Mouse (Mus musculus): ENCODE data around the gene Dapp1. TPM values are rescaled to one million over a fixed set of nuclear protein-coding genes. Genes with fewer than 3 reads are reported as not detected.
"Not testable (repeated sequence)": the region's sequence is repeated elsewhere in the genome, so short reads cannot be mapped to it uniquely, and the experiment has no call there.

Gene Dapp1
- total RNA-seq, 2 experiments from 2014 or later, result 2.9 to 4.5 TPM

DNA sequence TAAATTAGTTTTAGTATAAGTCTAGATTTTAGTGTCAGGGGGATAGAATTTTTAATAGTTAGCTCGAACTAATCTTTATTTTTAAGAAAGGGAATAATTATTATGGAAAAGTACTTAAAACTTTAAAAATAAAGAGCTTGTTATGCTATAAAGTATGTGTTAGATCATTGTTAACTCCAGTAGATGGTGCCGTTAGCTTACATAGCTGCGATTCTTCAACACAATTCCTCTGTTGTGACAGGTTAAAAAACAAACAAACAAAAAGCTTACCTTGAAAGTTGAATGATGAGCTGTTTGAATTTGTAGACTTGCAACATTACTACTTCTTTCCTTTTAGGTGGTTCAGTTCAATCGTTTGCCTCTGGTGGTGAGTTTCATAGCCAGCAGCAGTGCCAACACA, 54.3 kb downstream of the Dapp1 start:
- no peak for DNase-seq (ENCODE audit: low spot score in 2 of 2)

DNA sequence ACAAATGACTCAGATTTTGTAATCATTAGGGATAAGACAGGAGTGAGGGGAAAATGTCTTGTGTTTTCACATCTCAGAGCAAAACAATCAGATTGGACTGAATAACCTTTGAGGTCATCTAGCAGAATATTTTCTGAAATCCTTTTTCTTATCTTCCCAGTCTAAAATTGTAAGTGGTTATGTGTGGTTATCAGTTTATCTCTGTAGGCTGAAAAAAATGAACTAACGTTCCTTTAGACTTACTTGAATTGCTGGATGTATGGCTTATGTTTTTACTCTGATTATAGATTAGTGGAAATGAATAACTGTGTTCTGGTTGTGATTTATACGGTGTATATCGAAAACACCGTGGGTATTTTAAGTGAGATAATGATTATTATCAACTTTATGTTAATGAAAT, 60.8 kb downstream of the Dapp1 start:
- DNase-seq (ENCODE audit: low spot score in 2 of 2), result no peak

DNA sequence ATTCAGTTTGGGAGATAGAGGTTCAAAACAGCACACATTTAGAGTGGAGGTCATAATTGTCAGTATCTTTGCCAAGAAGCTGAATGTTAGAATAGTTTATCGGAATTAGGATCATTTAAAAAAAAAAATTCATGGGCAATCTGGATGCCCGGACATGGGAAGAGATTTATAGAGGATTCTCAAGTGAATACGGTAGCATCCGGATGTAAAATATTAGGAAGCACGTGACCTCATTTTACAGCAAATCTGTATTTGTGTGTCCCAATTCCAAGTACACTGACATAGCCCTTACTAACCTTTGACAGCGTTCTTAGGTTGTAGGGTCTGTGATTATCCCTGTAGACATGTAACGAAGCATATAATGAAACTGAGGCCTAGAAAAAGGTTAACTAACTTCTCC, 61.9 kb downstream of the Dapp1 start:
- DNase-seq (ENCODE audit: low spot score in 2 of 2), result no peak

DNA sequence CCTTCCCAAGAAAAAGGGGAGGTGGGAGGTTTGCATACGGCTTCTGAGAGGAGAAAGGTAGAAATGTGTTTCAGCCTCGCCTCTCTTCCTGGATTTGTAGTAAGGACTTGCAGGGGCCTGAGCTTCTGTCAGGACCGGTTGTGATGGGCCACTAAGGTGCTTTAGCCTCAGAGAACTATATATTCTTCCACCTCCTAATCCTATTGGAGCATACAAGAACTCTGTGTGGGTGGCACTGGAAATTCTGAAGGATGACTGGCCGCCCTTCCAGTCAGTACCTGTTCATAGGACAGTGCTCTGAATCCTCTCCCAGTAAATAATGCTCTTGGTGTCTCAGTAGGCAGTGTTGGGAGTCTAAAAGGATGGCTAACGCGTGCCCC, 62.4 kb downstream of the Dapp1 start:
- no peak for DNase-seq (ENCODE audit: low spot score in 2 of 2)

DNA sequence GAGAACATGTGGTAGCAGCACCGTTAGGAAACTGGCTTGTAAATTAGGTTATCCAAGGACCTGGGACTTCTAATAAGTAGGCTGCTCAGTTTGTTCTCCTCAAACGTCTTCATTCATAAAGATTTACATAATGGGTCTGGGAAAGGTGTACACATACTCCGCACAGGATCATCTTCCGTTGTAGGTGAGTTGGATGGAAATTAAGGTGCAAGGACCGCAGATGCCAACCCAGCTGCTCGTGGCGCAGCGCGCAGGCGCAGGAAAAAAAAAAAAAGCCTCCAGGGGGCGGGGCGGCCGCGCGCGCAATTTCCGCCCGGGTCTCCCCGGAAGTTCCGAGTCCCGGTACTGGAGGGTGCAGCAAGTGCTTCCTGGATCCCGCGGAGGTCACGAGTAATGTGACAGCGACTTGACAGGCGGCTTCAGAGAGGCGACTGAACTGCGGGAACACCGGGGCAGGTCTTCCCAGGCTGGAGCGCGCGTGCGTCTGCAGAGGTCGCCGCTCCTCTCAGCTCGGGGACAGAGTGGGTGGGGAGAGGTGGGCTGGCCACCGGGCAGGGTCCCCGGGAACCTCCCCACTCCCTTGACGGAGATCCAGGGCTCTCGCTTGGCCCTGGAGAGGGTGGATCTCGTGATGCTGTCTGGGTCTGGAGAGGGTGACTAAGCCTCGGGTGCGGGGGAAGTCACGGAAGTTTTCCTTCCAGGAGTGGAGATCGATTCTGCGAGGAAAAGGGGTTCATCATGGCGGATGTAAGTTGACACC, 63.0 kb downstream of the Dapp1 start, which contains the start of gene Lamtor3:
Gene Lamtor3 (plus strand): TSS at position 335 of the 760 bp plus-strand sequence.
- peak; percentile 76 to 78 for DNase-seq (ENCODE audit: low spot score in 2 of 2)

DNA sequence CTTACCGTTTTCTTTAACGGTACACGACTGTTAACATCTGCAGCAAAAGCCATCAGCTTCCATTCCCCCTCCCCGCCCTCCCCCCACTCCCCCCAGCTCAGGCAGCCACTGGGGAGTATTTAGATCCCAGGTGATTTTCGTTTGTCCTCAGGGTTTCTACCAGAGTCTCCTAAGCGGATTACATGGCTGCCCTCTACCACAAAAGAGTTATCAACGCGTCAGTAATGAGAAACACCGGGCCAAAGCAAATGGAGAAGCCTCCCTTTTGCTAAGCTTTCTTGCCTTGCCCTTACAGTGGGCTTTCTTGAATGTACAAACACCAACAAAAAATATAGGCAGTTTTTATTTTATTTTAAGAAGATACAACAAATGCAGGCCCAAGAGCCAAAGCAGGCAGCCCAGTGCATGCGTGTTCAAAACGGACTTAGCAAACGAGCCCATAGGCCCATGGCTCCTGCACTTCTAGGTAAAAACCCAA, 63.6 kb downstream of the Dapp1 start:
- DNase-seq (ENCODE audit: low spot score in 2 of 2), result no peak

DNA sequence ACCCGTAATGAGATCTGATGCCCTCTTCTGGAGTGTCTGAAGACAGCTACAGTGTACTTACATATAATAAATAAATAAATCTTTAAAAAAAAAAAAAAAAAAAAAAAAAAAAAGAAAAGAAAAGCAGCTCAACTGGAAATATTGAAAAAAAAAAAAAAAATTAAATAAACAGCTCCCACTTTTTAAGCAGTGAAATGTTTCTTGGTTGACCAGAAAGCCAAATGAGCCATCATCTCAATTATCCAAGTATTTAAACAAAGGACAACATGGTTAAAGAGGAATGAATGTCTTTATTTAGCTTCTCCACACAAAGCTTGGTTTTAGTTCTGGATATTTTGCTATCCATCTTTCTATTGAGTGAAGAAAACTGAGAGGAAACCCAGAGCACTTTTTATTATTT, 66.8 kb downstream of the Dapp1 start:
- DNase-seq (ENCODE audit: low spot score in 2 of 2), result not testable (repeated sequence)

DNA sequence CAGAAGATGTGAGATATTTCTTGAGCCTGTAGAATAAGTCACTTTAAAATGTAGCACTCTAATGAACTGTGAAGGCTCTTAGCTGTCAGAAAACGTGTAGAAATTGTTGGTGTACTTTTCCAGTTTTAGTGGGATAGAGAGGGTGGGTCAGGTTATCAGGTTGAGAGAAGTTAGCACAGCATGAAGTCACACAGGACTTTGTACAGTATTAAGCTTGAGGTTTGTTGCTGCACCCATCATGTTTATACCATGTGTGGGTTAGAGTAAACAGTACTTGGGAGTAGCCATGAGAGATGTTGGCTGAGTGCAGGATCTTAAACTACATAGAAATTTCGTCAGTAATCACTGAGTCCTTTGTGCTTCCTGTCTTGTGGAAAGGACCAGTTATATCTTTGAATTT, 68.3 kb downstream of the Dapp1 start:
- no peak for DNase-seq (ENCODE audit: low spot score in 2 of 2)

DNA sequence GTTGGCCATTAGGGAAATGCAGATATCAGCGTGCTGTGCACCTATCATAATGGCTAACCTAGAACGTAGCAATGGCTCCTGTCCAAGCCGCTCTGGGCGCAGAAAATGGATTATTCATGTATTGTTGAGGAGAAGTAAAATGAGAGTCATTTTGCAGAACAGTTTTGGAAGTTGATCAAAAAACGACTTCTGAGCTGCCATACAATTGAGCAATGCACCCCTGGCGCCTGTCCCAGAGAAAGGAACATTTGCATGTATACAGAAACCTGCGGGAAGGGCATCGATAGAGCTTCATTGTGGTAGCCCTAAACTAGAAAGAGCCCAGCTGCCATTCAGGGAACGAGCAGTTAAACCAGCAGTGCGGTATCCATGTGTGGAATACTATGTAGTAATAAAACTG, 81.2 kb downstream of the Dapp1 start:
- DNase-seq (ENCODE audit: low spot score in 2 of 2), result no peak

DNA sequence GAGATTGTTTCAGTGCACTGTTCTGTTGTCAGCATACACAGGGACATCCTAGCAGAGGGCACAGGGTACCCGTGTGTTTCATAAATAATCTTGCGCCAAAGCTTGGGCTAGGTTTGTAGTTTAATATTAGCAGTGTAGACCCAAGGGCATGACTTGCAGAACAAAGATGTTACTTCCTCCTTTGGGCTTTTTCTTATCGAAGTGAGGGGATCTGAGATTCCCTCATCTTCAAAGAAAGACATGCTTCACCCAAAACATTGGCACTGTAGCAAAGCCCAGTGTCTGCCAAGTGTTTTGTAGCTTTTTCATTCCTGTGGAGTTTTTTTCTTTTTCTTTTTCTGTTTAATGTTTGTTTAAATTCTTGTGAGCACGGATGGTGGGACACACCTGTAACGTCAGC, 83.7 kb downstream of the Dapp1 start:
- no peak for DNase-seq (ENCODE audit: low spot score in 2 of 2)

DNA sequence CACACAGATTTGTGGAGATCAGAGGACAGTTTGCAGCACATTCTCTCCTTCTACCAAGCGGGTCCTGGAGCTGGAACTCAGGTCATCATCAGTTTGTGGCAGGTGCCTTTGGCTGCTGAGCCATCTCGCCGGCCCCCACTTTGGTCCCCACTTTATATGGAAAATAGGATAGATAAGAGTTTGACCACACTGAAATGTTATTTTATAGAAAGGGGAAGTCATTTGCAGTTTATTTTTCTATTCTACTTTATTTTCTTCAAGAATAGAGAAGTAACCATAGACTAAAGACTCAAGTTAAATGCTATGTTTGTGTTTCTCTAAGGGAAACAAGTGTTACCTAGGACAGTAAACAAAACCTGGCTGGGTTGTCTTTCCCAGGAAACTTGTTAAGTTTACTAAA, 84.5 kb downstream of the Dapp1 start:
- no peak for DNase-seq (ENCODE audit: low spot score in 2 of 2)

DNA sequence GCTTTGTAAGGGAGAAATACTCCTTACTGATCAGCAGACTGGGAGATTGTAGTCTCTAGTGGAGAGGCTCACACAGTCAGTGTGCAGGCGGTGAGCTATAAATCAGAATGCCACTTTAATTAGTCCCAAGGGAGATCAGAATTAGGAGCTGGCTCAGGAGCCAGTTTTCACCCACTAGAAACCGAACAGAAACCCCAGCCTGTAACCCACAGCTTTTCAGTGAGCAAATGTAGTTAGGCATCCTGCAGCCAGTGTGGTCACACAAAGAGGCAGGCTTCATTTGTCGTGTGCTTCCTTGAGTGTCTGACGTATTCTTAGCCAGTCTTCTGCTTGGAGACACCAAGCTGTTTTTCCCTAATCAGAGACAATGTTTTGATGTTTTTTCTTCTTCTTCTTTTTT, 85.0 kb downstream of the Dapp1 start:
- DNase-seq (ENCODE audit: low spot score in 2 of 2), result no peak

DNA sequence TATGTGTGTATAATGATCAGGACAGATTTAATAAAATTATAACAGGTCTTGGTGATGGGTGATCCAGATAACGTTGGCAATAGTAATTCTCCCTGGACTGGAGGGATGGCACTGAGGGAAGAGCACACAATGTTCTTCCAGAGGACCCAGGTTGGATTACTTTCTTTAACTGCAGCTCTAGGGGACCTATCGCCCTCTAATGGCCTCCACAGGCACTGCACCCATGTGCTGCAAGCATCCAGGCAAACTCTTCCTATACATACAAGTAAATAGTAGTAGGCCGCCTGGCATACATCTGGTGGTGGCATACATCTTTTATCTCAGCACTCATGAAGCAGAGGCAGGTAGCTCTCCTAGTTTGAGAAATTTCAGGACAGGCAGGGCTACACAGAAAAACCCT, 86.1 kb downstream of the Dapp1 start:
- DNase-seq (ENCODE audit: low spot score in 2 of 2), result no peak

DNA sequence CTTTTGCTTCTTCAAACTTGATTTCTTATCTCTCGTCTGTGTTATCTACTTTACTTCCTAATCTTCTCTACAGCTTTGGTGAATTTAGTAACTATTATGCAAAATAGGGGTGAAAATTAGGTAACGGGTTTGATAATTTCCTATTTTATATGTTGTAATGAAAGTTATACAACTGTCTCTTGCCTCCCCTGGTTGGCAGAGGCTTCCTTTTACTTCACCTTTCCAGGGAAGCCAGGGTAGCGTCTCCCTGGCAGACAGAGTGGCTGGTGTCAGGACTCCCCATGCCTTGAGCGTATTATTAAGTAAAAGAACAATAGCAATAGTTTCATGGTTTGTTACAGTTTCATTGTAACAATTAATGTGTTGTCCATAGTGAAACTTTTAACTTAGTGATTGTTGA, 87.6 kb downstream of the Dapp1 start:
- DNase-seq (ENCODE audit: low spot score in 2 of 2), result no peak

DNA sequence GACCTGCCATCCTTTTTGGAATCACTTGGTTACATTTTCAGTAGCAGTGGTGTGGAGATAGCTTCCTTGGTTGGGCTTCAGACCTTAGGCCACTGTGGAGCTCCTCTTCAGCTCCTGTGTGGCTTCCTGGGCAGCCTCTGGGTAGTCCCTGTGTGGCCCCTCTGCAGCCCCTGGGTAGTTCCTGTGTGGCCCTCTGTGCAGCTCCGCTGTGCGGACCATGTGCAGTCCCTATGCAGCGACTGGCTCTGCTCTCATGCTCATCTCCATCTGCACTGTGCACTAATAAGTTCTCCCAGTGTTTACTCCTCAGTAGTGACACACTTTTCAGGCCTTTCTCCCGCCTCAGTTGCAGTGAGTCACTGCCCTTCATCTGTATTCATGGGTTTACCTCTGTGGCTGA, 89.2 kb downstream of the Dapp1 start:
- DNase-seq (ENCODE audit: low spot score in 2 of 2), result no peak

DNA sequence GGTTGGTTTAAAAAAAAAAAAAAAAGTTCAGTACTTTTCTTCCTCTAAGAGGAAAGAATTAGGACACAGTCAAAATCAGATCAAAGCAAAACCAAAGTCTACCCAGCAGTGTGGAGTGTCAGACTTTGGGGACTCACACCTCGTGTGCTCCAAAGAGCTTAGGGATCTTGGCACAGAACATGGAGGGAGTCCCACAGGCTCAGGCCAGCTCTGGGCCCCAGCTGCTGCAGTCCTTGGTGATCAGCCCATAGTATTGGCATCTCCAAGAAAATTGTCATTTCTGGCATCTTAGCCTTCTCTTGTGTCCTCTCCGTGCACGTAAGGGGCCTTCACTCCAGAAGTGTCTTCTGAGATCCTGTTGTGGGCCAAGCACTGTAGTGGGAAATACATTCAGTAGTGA, 90.3 kb downstream of the Dapp1 start:
- no peak for DNase-seq (ENCODE audit: low spot score in 2 of 2)

DNA sequence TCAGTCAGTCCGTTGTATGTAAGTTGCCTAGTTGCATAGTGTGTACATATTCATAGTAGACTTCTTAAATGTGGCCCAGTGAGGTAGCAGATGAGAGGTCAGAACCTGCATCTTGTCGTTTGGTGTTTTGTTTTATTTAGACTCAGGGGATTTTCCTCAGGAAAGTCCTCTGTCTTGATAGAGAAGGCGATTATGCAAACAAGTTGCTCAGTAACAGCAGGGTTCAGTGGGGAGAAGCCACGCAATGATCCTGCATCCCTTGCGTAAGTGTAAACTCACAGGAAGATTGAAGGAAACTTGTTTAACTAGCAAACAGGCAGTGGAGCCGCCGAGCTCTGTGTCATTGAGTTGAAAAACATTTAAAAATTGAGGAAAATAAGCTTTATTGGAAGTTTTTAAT, 93.4 kb downstream of the Dapp1 start:
- DNase-seq (ENCODE audit: low spot score in 2 of 2), result no peak

DNA sequence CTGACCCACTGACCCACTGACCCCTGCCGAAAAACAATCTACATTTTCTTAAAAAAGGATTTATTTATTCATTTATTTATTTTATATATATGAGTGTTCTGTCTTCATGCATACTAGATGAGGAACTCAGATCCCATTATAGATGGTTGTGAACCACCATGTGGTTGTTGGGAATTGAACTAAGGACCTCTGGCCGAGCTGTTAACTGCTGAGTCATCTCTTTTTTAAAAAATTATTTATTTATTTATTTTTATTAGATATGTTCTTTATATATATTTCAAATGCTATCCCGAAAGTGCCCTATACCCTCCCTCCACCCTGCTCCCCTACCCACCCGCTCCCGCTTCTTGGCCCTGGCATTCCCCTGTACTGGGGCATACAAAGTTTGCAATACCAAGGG, 100.3 kb downstream of the Dapp1 start:
- DNase-seq (ENCODE audit: low spot score in 2 of 2), result no peak

Other genes starting within 250 kb of the Dapp1 start
- 100 to 1,000 TPM; 111 to 146 TPM for gene H2afz, start 117.1 kb downstream of the Dapp1 start, total RNA-seq (2021)
- gene Dnajb14, start 113.9 kb downstream of the Dapp1 start, total RNA-seq (2021), result 10 to 100 TPM; 21.0 to 23.1 TPM
- gene Lamtor3, start 63.0 kb downstream of the Dapp1 start, total RNA-seq (2021), result 10 to 100 TPM; 74.2 to 79.0 TPM
- under 1 TPM; 0.07 to 0.10 TPM for gene 1110002E22Rik, start 83.5 kb upstream of the Dapp1 start, total RNA-seq (2021)
- gene Gm5105, start 85.8 kb upstream of the Dapp1 start, total RNA-seq (2021), result not detected
- 10 to 100 TPM in 1 of 2 experiments, 1 to 10 TPM in 1; 7.6 to 10.8 TPM for gene Trmt10a, start 161.9 kb upstream of the Dapp1 start, total RNA-seq (2021)
- 10 to 100 TPM in 1 of 2 experiments, 1 to 10 TPM in 1; 3.7 to 10.4 TPM for gene Mttp, start 163.4 kb upstream of the Dapp1 start, total RNA-seq (2021)
- gene 4930579F01Rik, start 212.3 kb upstream of the Dapp1 start, total RNA-seq (2021), result not detected
- gene Adh7, start 236.2 kb upstream of the Dapp1 start, total RNA-seq (2021), result 100 to 1,000 TPM in 1 of 2 experiments, 1 to 10 TPM in 1; 2.8 to 129 TPM